Mouse (Mus musculus): Measurements from ENCODE around the gene Muc13. TPM values are rescaled to one million over a fixed set of nuclear protein-coding genes. Genes with fewer than 3 reads are reported as not detected.

Muc13 gene
- polyA plus RNA-seq, 1 experiment from 2014 or later, result 0.99 TPM

- H3K27ac ChIP-seq (replicated peaks), result peak within 1 kb of the TSS; percentile 53
Observed at GRCm38 (mm10) chr16:33829301-33829831, 35.5 kb downstream of the Muc13 start, which contains the start of gene Itgb5. Gene Itgb5 (plus strand): TSS chr16:33829665.

GRCm38 (mm10) chr16:33829842-33830511, 36.1 kb downstream of the Muc13 start:
- no peaks in the 10 kb centered on the region for H3K36me3 ChIP-seq (replicated peaks)
- H3K4me3 ChIP-seq (replicated peaks), result peak overlapping the region; percentile 63
- H3K4me2 ChIP-seq, result peak overlapping the region; percentile 66
- peaks cover 75% of the 10 kb centered on the region for H3K27me3 ChIP-seq
- H3K27ac ChIP-seq (replicated peaks), result peak overlapping the region; percentile 53
- H3K9me3 ChIP-seq (replicated peaks), result no peaks in the 10 kb centered on the region
- ATAC-seq (ENCODE audit: insufficient read depth), result peak; percentile 43; the same call in 1 of the 2 replicates
- H3K4me1 ChIP-seq (replicated peaks), result peaks cover 30% of the 10 kb centered on the region
- under 1% methylated on average over 76 of the region's 76 CpGs for WGBS (ENCODE audit: insufficient replicate concordance)
- peak overlapping the region; percentile 43 for H3K9ac ChIP-seq

More at GRCm38 (mm10) chr16:33829301-33829831, 35.5 kb downstream of the Muc13 start, which contains the start of gene Itgb5:
- peak within 1 kb of the TSS; percentile 43 for H3K9ac ChIP-seq
- WGBS (ENCODE audit: insufficient replicate concordance), result 1% methylated on average over 43 of the region's 43 CpGs
- no peaks in the 10 kb centered on the region for H3K9me3 ChIP-seq (replicated peaks)
- peak within 1 kb of the TSS; percentile 66 for H3K4me2 ChIP-seq
- peak within 1 kb of the TSS; percentile 63 for H3K4me3 ChIP-seq (replicated peaks)
- peaks cover 69% of the 10 kb centered on the region for H3K27me3 ChIP-seq
- peak; percentile 77 for ATAC-seq (ENCODE audit: insufficient read depth)
- H3K4me1 ChIP-seq (replicated peaks), result peaks cover 27% of the 10 kb centered on the region
- no peaks in the 10 kb centered on the region for H3K36me3 ChIP-seq (replicated peaks)

DNA sequence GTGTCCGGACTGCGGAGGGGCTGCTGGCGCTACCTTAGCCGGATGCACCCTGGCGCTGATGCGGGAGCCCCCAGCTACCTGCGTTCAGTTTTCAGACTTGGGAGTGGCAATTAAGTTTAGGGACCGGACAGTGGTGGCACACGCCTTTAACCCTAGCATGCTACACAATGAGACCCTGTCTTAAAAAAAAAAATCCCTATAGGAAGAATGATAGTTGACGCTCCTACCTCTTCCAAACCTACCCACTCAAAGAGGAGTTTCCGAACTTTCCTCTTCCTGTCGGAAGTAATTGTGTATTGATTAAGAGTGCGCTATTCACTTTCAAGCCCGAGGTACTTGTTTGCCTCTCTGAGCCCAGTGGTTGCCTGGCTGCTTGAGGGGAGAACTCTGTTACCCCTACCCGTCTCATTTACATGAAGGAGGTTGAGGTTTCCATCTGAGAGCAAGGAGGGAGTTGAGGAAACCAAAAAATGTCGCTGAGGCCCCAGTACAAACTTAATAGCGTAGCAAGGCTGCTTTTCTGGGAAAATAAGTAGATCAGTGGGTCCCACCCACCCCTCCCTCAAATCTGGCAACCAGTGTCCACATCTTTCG, 36.8 kb downstream of the Muc13 start:
- no peaks in the 10 kb centered on the region for H3K9me3 ChIP-seq (replicated peaks)
- 6% methylated on average over 18 of the region's 18 CpGs for WGBS (ENCODE audit: insufficient replicate concordance)
- peaks cover 81% of the 10 kb centered on the region for H3K27me3 ChIP-seq
- peak overlapping the region; percentile 43; the same call in 1 of the 2 replicates for H3K9ac ChIP-seq
- no peak for ATAC-seq (ENCODE audit: insufficient read depth)
- no peak overlapping the region for H3K27ac ChIP-seq (replicated peaks)
- H3K4me2 ChIP-seq, result peak overlapping the region; percentile 66
- H3K36me3 ChIP-seq (replicated peaks), result no peaks in the 10 kb centered on the region
- peaks cover 31% of the 10 kb centered on the region for H3K4me1 ChIP-seq (replicated peaks)
- H3K4me3 ChIP-seq (replicated peaks), result peak overlapping the region; percentile 63

DNA sequence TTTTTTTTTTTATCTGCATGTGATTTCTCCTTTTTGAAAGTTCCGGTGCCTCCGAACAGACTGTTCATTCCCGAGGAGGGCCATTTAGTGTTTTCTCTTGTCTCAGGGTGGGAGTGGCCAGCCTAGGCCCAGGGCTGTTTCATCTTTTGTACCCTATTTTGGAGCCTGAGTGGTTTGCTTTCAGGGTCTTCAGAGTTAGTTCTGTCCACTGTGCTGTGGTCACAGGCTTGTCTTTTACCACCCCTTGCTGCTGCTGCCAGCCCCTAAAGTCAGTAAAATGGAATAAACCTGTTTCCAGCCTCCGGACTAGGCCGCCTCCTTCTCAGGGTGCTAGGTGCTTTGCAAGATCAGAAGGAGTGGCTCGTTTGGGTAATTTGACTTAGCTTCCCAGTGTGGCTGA, 38.2 kb downstream of the Muc13 start:
- peaks cover 42% of the 10 kb centered on the region for H3K4me1 ChIP-seq (replicated peaks)
- 60% methylated on average over 6 of the region's 6 CpGs for WGBS (ENCODE audit: insufficient replicate concordance)
- no peak overlapping the region for H3K4me2 ChIP-seq
- no peak overlapping the region for H3K9ac ChIP-seq
- no peak overlapping the region for H3K27ac ChIP-seq (replicated peaks)
- no peak for ATAC-seq (ENCODE audit: insufficient read depth)
- no peak overlapping the region for H3K4me3 ChIP-seq (replicated peaks)
- H3K36me3 ChIP-seq (replicated peaks), result no peaks in the 10 kb centered on the region
- H3K9me3 ChIP-seq (replicated peaks), result no peaks in the 10 kb centered on the region
- H3K27me3 ChIP-seq, result peaks cover 84% of the 10 kb centered on the region

DNA sequence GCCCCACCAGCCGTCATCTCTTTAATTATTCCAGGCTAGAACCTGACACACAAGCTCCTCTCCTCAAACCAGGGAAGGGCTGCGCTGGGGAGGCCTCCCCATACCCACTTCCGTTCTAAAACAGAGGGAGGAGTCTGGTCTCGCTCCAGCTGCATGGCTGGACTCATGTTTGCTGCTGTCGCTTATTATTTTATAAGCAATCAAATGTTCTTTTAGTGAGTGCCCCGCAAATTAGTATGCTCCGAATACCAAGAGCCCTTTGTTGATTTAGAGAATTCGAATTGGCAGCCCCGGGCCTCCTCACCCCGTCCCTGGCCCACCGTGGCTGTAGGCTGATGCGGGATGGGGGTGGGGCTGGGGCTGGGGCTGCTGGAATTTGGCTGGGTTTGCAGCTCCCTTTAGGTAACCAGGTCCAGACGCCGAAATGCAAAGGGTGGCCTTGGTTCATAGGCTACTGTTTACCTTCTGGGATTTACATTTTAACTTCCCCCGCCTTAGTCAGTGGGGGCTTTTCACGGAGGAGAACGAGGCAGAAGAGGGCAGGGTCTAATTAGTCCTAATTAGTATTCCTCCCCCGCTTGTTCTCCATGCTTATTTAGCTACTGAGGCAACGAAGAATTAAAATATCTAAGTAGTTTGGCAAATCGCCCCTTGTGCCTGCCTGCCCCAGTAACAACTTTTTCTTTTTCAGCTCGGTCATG, 39.0 kb downstream of the Muc13 start:
- no peaks in the 10 kb centered on the region for H3K9me3 ChIP-seq (replicated peaks)
- H3K4me2 ChIP-seq, result peak overlapping the region; percentile 51
- peaks cover 80% of the 10 kb centered on the region for H3K27me3 ChIP-seq
- H3K9ac ChIP-seq, result no peak overlapping the region
- H3K4me1 ChIP-seq (replicated peaks), result peaks cover 50% of the 10 kb centered on the region
- no peaks in the 10 kb centered on the region for H3K36me3 ChIP-seq (replicated peaks)
- peak overlapping the region; percentile 30 for H3K4me3 ChIP-seq (replicated peaks)
- H3K27ac ChIP-seq (replicated peaks), result peak overlapping the region; percentile 21
- no peak for ATAC-seq (ENCODE audit: insufficient read depth)
- 5% methylated on average over 21 of the region's 21 CpGs for WGBS (ENCODE audit: insufficient replicate concordance)

DNA sequence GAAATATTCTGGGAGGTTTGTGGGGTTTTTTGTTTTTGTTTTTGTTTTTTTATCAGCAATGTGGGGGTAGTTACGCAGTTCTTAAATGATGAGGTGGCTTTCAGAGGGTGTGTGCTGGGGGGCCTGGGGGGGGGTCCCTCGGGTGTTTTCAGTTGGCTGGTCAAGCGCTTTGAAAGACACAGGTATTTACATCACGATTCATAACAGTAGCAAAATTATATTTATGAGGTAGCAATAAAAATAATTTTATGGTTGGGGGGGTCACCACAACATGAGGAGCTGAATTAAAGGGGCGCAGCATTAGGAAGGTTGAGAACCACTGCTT, 39.6 kb downstream of the Muc13 start:
- peaks cover 50% of the 10 kb centered on the region for H3K4me1 ChIP-seq (replicated peaks)
- no peak for ATAC-seq (ENCODE audit: insufficient read depth)
- WGBS (ENCODE audit: insufficient replicate concordance), result 22% methylated on average over 5 of the region's 5 CpGs

DNA sequence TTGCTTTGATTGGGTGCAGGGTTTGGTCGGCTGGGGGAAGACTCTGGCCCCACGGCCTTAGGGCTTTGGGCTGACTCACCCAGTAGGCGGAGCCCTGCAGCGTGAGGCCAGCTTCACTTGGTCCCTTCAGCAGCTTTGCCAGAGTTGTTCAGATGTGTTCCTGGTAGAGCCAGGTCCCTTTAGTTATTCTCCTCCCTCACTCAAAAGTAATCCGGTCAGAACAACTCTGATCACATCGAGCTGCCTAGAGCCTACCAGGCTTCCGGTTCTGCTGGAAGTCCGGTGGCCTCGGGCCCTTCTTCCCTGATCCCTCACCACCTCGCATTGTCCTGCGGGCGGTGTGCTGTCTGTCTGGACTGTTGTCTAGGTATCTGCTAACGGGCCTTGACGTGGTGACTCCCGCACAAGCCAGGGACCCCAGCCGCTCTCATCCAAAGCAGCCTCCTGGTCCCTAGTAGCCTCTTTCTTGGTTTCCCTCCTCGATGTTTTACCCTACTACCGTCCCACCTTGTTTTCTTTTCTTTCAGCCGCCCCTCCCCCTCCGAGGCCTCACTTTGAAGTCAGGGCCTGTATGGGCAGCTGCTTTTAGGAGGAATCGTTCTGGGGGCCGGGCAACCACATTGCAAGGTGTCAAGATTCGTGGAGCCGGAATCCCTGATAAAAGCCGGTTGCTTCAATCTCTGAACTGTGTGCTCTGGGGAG, 40.1 kb downstream of the Muc13 start:
- no peak for ATAC-seq (ENCODE audit: insufficient read depth)
- 4% methylated on average over 25 of the region's 25 CpGs for WGBS (ENCODE audit: insufficient replicate concordance)
- Histone ChIP-seq H3K27ac (replicated peaks) (peak overlapping the region; percentile 21), H3K27me3 (peaks cover 69% of the 10 kb centered on the region), H3K4me1 (replicated peaks) (peaks cover 49% of the 10 kb centered on the region), H3K4me3 (replicated peaks) (peak overlapping the region; percentile 27), H3K36me3 (replicated peaks) (no peaks in the 10 kb centered on the region), H3K4me2 (peak overlapping the region; percentile 51), H3K9me3 (replicated peaks) (no peaks in the 10 kb centered on the region), H3K9ac (no peak overlapping the region)

More for the DNA sequence above, 39.6 kb downstream of the Muc13 start:
- peaks cover 75% of the 10 kb centered on the region for H3K27me3 ChIP-seq
- H3K36me3 ChIP-seq (replicated peaks), result no peaks in the 10 kb centered on the region
- peak overlapping the region; percentile 51 for H3K4me2 ChIP-seq
- H3K27ac ChIP-seq (replicated peaks), result peak overlapping the region; percentile 21
- H3K4me3 ChIP-seq (replicated peaks), result no peak overlapping the region
- H3K9me3 ChIP-seq (replicated peaks), result no peaks in the 10 kb centered on the region
- no peak overlapping the region for H3K9ac ChIP-seq

DNA sequence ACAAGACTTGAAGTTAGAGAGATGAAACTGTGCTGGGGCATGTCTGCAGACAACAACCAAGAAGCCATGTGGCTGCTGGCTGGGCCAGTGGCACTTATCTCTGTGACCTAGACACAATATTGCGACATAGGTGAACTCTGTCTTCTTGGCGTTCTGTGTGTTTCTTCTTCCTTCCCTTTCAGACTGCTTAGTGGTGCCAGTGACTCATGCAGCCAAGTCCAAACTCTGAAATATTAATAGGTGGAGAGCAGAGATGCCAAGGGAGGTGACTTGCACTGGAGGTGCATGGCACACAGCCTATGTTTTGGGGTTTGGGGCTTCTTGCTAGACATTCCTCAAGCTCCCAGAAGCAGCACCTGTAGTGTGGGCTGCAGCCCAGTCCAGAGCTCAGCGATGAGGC, 42.8 kb downstream of the Muc13 start:
- no peak for ATAC-seq (ENCODE audit: insufficient read depth)
- Histone ChIP-seq H3K27ac (replicated peaks) (no peak overlapping the region), H3K27me3 (peaks cover 42% of the 10 kb centered on the region), H3K4me1 (replicated peaks) (peaks cover 53% of the 10 kb centered on the region), H3K4me3 (replicated peaks) (no peak overlapping the region), H3K36me3 (replicated peaks) (no peaks in the 10 kb centered on the region), H3K4me2 (no peak overlapping the region), H3K9me3 (replicated peaks) (no peaks in the 10 kb centered on the region), H3K9ac (no peak overlapping the region)
- WGBS (ENCODE audit: insufficient replicate concordance), result 36% methylated on average over 3 of the region's 3 CpGs

DNA sequence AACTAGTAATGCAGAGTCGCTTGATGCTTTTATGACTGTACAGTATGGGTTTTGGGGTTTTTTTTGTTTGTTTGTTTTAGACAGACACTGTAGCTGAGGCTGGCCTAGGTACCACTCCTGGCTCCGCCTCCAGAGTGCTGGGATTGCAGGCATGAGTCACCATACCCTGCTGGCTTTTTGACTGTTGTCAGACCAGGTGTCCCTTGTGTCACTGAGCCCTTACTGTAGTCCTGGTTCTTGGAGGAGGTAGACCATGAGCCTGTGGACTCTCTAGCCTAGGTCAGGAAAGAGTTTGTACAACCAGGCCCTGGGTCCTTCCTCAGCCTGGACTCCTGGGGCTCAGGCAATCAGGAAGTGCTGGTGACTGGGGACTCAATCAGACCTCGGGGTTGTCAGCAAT, 43.4 kb downstream of the Muc13 start:
- no peak overlapping the region for H3K4me2 ChIP-seq
- WGBS (ENCODE audit: insufficient replicate concordance), result 38% methylated on average over 3 of the region's 3 CpGs
- H3K9me3 ChIP-seq (replicated peaks), result no peaks in the 10 kb centered on the region
- H3K4me1 ChIP-seq (replicated peaks), result peaks cover 53% of the 10 kb centered on the region
- 0 out of 2 replicates have a peak, but pooled peaks have one; percentile 19 for ATAC-seq (ENCODE audit: insufficient read depth)
- H3K27me3 ChIP-seq, result peaks cover 37% of the 10 kb centered on the region
- H3K27ac ChIP-seq (replicated peaks), result no peak overlapping the region
- H3K9ac ChIP-seq, result no peak overlapping the region
- no peaks in the 10 kb centered on the region for H3K36me3 ChIP-seq (replicated peaks)
- H3K4me3 ChIP-seq (replicated peaks), result no peak overlapping the region

GRCm38 (mm10) chr16:33840616-33841015, 46.8 kb downstream of the Muc13 start:
- no peak overlapping the region for H3K9ac ChIP-seq
- ATAC-seq (ENCODE audit: insufficient read depth), result no peak
- no peak overlapping the region for H3K27ac ChIP-seq (replicated peaks)
- H3K4me2 ChIP-seq, result no peak overlapping the region
- WGBS (ENCODE audit: insufficient replicate concordance), result 36% methylated on average over 6 of the region's 6 CpGs
- peaks cover 29% of the 10 kb centered on the region for H3K4me1 ChIP-seq (replicated peaks)
- no peaks in the 10 kb centered on the region for H3K9me3 ChIP-seq (replicated peaks)
- H3K4me3 ChIP-seq (replicated peaks), result no peak overlapping the region
- peaks cover 3% of the 10 kb centered on the region; the same call in 1 of the 2 replicates for H3K27me3 ChIP-seq
- no peaks in the 10 kb centered on the region for H3K36me3 ChIP-seq (replicated peaks)
